Mouse (Mus musculus): Measurements from ENCODE around the gene Plod3. TPM values are rescaled to one million over a fixed set of nuclear protein-coding genes. Genes with fewer than 3 reads are reported as not detected.
A peak's percentile ranks its signal among the peaks of the same experiment; 100 is the strongest.

Gene Plod3
- polyA plus RNA-seq, 1 experiment from 2014 or later, result 42.7 TPM

DNA sequence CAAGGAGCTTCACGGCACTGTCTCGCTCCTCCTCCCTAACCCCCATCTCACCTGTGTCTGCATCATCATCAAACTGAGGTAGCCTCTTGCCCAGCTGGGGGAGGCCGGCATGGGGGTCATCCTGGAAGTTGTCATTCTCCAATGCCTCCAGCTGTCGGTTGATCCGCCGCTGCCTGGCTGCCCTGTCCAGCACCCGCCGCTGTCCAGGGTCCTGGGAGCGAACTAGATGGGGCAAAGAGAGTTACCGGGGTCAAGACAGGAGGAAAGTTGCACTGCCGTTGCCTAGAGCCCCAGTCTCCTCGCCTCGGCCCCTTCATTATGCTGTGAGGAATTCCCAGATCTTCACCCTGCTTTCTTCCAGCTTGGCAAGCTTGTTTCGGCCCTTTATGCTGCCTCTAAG lies 2.0 kb upstream of the Plod3 start:
- H3K27ac ChIP-seq (ENCODE audit: poor library complexity, severe bottlenecking), result no peak overlapping the region
- peaks cover 50% of the 10 kb centered on the region for H3K36me3 ChIP-seq
- no peak for ATAC-seq (ENCODE audit: insufficient number of reproducible peaks, low FRiP score)
- H3K4me1 ChIP-seq (replicated peaks), result peaks cover 17% of the 10 kb centered on the region
- H3K4me3 ChIP-seq, result no peak overlapping the region
- no peak overlapping the region for H3K9ac ChIP-seq
- 43% methylated on average over 14 of the region's 14 CpGs for WGBS
- H3K9me3 ChIP-seq (replicated peaks), result no peaks in the 10 kb centered on the region
- H3K4me2 ChIP-seq, result no peak overlapping the region
- no peaks in the 10 kb centered on the region for H3K27me3 ChIP-seq (replicated peaks)

- Histone ChIP-seq H3K4me2 (peak overlapping the region; percentile 93), H3K36me3 (peaks cover 54% of the 10 kb centered on the region), H3K4me1 (replicated peaks) (peaks cover 17% of the 10 kb centered on the region), H3K27ac (ENCODE audit: poor library complexity, severe bottlenecking) (peak overlapping the region; percentile 92), H3K4me3 (peak overlapping the region; percentile 87), H3K27me3 (replicated peaks) (no peaks in the 10 kb centered on the region), H3K9me3 (replicated peaks) (no peaks in the 10 kb centered on the region), H3K9ac (peak overlapping the region; percentile 93)
- WGBS, result under 1% methylated on average over 67 of the region's 67 CpGs
- peak; percentile 69 for ATAC-seq (ENCODE audit: insufficient number of reproducible peaks, low FRiP score)
Observed at GRCm38 (mm10) chr5:136987138-136987933, 517 bp downstream of the Plod3 start.

DNA sequence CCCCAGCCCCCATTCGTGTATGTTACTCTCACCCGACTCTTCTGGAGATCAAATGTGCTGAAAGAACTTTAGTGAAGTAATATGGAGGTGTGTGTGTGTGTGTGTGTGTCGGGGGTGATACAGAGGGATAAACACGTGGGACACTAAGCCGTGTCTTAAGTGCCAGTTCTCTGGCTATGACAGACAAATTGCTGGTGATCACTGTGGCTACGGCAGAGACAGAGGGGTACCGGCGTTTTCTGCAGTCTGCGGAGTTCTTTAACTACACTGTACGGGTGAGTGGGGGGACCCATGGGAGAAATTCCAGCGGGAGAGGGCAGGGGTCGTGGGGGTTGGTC lies 1.1 kb downstream of the Plod3 start, which contains the start of gene Znhit1:
Gene Znhit1 (minus strand): TSS at position 88 of the 338 bp plus-strand sequence.
- peak within 1 kb of the TSS; percentile 93 for H3K4me2 ChIP-seq
- H3K4me1 ChIP-seq (replicated peaks), result peaks cover 17% of the 10 kb centered on the region
- ATAC-seq (ENCODE audit: insufficient number of reproducible peaks, low FRiP score), result no peak
- peak within 1 kb of the TSS; percentile 93 for H3K9ac ChIP-seq
- H3K36me3 ChIP-seq, result peaks cover 60% of the 10 kb centered on the region
- H3K27ac ChIP-seq (ENCODE audit: poor library complexity, severe bottlenecking), result peak within 1 kb of the TSS; percentile 92
- no peaks in the 10 kb centered on the region for H3K9me3 ChIP-seq (replicated peaks)
- 5% methylated on average over 12 of the region's 12 CpGs for WGBS
- no peaks in the 10 kb centered on the region for H3K27me3 ChIP-seq (replicated peaks)
- H3K4me3 ChIP-seq, result peak within 1 kb of the TSS; percentile 87

DNA sequence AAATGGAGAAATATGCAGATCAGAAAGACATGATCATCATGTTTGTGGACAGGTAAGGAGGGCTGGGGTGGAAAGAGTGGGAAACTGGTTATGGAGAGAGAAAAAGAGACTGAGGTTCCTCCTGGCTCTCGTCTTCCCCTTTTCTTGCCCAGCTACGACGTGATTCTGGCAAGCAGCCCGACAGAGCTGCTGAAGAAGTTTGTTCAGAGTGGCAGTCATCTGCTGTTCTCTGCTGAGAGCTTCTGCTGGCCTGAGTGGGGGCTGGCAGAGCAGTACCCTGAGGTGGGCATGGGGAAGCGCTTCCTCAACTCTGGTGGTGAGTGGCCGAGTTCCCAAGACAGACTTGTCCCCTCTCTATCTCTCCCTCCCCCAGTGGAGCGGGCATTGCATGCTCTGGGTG lies 1.6 kb downstream of the Plod3 start:
- Histone ChIP-seq H3K4me2 (peak overlapping the region; percentile 93), H3K36me3 (peaks cover 60% of the 10 kb centered on the region), H3K27ac (ENCODE audit: poor library complexity, severe bottlenecking) (no peak overlapping the region), H3K4me1 (replicated peaks) (peaks cover 17% of the 10 kb centered on the region), H3K27me3 (replicated peaks) (no peaks in the 10 kb centered on the region), H3K9me3 (replicated peaks) (no peaks in the 10 kb centered on the region), H3K9ac (peak overlapping the region; percentile 93), H3K4me3 (peak overlapping the region; percentile 87)
- 69% methylated on average over 7 of the region's 7 CpGs for whole genome bisulfite sequencing
- ATAC-seq (ENCODE audit: insufficient number of reproducible peaks, low FRiP score), result no peak

GRCm38 (mm10) chr5:136989801-136990200 lies 3.0 kb downstream of the Plod3 start:
- H3K4me2 ChIP-seq, result no peak overlapping the region
- 88% methylated on average over 6 of the region's 6 CpGs for WGBS
- H3K27ac ChIP-seq (ENCODE audit: poor library complexity, severe bottlenecking), result no peak overlapping the region
- H3K36me3 ChIP-seq, result peaks cover 61% of the 10 kb centered on the region
- no peaks in the 10 kb centered on the region for H3K9me3 ChIP-seq (replicated peaks)
- H3K9ac ChIP-seq, result no peak overlapping the region
- H3K27me3 ChIP-seq (replicated peaks), result no peaks in the 10 kb centered on the region
- ATAC-seq (ENCODE audit: insufficient number of reproducible peaks, low FRiP score), result no peak
- H3K4me1 ChIP-seq (replicated peaks), result peaks cover 17% of the 10 kb centered on the region
- no peak overlapping the region for H3K4me3 ChIP-seq

GRCm38 (mm10) chr5:136999449-136999848 lies 12.6 kb downstream of the Plod3 start:
- Histone ChIP-seq H3K9me3 (replicated peaks) (no peaks in the 10 kb centered on the region), H3K36me3 (peaks cover 22% of the 10 kb centered on the region), H3K4me2 (no peak overlapping the region), H3K4me1 (replicated peaks) (no peaks in the 10 kb centered on the region), H3K4me3 (no peak overlapping the region), H3K27me3 (replicated peaks) (no peaks in the 10 kb centered on the region), H3K9ac (no peak overlapping the region), H3K27ac (ENCODE audit: poor library complexity, severe bottlenecking) (no peak overlapping the region)
- ATAC-seq (ENCODE audit: insufficient number of reproducible peaks, low FRiP score), result no peak
- WGBS, result 71% methylated on average over 5 of the region's 5 CpGs

DNA sequence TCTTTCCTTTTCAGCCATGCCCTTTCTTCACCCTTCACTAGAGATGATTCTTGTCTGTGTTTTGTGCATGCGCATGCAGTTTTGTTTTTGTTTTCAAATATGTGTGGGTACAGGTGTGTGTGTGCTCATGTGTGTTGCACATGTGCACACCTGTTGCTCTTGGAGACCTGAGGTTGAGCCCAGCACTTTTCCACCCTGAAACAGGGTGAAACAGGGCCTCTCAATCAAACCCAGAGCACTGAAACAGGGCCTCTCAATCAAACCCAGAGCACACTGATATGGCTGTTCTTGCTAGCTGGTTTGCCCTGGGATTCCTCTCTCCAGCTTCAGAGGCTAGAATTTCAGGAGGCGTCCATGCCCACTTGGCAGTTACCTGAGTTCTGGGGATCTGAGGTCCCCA lies 13.8 kb downstream of the Plod3 start:
- Histone ChIP-seq H3K9ac (no peak overlapping the region), H3K4me3 (no peak overlapping the region), H3K36me3 (peaks cover 10% of the 10 kb centered on the region), H3K4me1 (replicated peaks) (no peaks in the 10 kb centered on the region), H3K9me3 (replicated peaks) (no peaks in the 10 kb centered on the region), H3K4me2 (no peak overlapping the region), H3K27me3 (replicated peaks) (no peaks in the 10 kb centered on the region), H3K27ac (ENCODE audit: poor library complexity, severe bottlenecking) (no peak overlapping the region)
- 76% methylated on average over 2 of the region's 2 CpGs for WGBS
- ATAC-seq (ENCODE audit: insufficient number of reproducible peaks, low FRiP score), result no peak

DNA sequence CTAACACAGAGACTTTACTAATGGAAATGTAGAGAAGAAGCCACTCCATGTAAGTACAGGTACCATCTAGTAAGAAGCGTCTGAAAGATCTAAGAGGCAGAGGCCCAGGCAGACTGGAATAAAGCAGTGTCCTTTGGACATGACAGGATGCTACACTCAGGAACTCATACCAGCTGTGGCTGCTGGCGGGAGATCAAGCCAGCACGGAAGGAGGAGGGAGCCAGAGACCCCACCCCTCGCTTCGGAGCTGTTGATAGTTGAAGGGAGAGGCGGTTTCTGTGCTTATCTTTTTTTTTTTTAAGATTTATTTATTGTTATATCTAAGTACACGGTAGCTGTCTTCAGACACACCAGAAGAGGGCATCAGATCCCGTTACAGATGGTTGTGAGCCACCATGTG lies 20.5 kb downstream of the Plod3 start:
- WGBS, result 45% methylated on average over 8 of the region's 8 CpGs
- Histone ChIP-seq H3K27me3 (replicated peaks) (no peaks in the 10 kb centered on the region), H3K36me3 (no peaks in the 10 kb centered on the region), H3K9ac (no peak overlapping the region), H3K9me3 (replicated peaks) (no peaks in the 10 kb centered on the region), H3K4me3 (no peak overlapping the region), H3K27ac (ENCODE audit: poor library complexity, severe bottlenecking) (no peak overlapping the region), H3K4me2 (no peak overlapping the region), H3K4me1 (replicated peaks) (no peaks in the 10 kb centered on the region; the same call in 1 of the 2 replicates)
- no peak for ATAC-seq (ENCODE audit: insufficient number of reproducible peaks, low FRiP score)

DNA sequence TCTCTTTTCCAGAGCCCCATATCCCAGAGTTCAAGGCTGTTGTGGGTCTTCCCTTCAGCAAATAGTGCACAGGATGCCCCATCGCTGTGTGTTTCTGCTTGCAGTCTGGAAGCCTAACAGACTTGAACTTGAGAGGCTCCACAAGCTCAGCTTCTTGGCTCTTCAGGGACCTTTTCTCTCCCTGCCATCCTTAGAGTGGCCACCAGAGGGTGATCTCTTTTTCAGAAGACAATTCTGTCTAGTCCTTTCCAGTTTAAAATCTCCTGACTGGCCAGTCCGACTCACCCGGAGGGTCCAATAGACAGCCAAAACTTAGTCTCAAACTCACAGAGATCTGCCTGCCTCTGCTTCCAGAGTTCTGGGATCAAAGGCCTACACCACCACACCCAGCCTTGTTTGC lies 23.2 kb downstream of the Plod3 start:
- ATAC-seq (ENCODE audit: insufficient number of reproducible peaks, low FRiP score), result no peak
- no peak overlapping the region for H3K4me3 ChIP-seq
- H3K4me2 ChIP-seq, result no peak overlapping the region
- H3K27me3 ChIP-seq (replicated peaks), result no peaks in the 10 kb centered on the region
- WGBS, result 27% methylated on average over 3 of the region's 3 CpGs
- H3K9me3 ChIP-seq (replicated peaks), result peaks cover 13% of the 10 kb centered on the region; the same call in 1 of the 2 replicates
- no peaks in the 10 kb centered on the region for H3K36me3 ChIP-seq
- H3K4me1 ChIP-seq (replicated peaks), result no peaks in the 10 kb centered on the region; the same call in 1 of the 2 replicates
- no peak overlapping the region for H3K9ac ChIP-seq
- no peak overlapping the region for H3K27ac ChIP-seq (ENCODE audit: poor library complexity, severe bottlenecking)

DNA sequence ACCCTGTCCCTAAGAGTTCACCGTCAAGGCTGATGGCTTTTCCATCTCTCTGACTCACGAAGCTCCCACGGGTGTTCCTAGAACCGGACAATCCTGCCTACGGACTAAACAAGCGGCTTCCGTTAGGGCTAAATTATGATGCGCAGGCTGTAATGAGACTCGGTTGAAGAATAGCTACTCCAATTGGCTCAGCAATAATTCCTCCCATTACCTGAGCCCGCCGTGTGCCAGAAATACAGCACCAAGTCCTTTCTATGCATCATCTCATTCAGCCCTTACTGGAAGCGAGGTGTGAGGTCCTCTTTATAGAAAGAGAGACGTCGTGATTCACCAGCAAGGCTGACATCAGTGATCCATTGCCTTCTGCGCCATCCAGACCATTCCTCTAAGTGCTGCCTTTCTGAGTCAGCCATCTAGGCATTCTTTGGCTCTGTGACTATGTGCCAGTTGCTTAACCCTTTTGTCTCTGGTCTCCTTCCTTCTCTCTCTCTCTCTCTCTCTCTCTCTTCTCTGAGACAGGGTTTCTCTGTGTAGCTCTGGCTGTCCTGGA lies 25.7 kb downstream of the Plod3 start:
- Histone ChIP-seq H3K4me1 (replicated peaks) (no peaks in the 10 kb centered on the region), H3K27ac (ENCODE audit: poor library complexity, severe bottlenecking) (no peak overlapping the region)
- WGBS, result 72% methylated on average over 15 of the region's 15 CpGs

DNA sequence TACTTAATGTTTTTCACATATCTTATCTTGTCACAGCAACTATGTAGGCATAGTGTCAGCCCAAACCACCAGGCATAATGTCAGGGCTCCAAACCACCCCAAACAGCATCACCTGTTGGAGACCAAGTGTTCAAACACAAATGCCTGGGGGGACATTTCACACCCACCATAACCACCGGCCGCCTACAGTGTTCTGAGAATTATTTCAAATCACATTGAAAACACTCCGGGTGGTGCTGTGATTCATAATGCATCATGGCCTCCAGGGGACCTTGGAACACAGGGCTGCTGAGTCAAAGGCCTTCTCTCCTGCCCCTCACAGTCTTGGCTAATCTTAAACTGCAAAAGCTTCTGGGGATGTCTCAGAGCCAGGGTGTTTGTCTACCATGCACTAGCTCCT lies 29.1 kb downstream of the Plod3 start:
- Histone ChIP-seq H3K4me2 (no peak overlapping the region), H3K36me3 (no peaks in the 10 kb centered on the region), H3K27me3 (replicated peaks) (no peaks in the 10 kb centered on the region), H3K9ac (no peak overlapping the region), H3K27ac (ENCODE audit: poor library complexity, severe bottlenecking) (no peak overlapping the region), H3K4me1 (replicated peaks) (no peaks in the 10 kb centered on the region), H3K4me3 (no peak overlapping the region), H3K9me3 (replicated peaks) (peaks cover 13% of the 10 kb centered on the region; the same call in 1 of the 2 replicates)
- no peak for ATAC-seq (ENCODE audit: insufficient number of reproducible peaks, low FRiP score)
- 86% methylated on average over 3 of the region's 3 CpGs for WGBS

More for the DNA sequence above, 25.7 kb downstream of the Plod3 start:
- Histone ChIP-seq H3K9ac (no peak overlapping the region), H3K36me3 (no peaks in the 10 kb centered on the region), H3K9me3 (replicated peaks) (peaks cover 13% of the 10 kb centered on the region; the same call in 1 of the 2 replicates), H3K27me3 (replicated peaks) (no peaks in the 10 kb centered on the region), H3K4me3 (no peak overlapping the region), H3K4me2 (no peak overlapping the region)
- ATAC-seq (ENCODE audit: insufficient number of reproducible peaks, low FRiP score), result no peak

Data from heart, embryonic 12.5 days (tissue).